Comparison of ENCODE assay signal across 9 mouse cellular contexts in genomic region chr11:44892814-44893521, GRCm38 (mm10).
DNase-seq lines count a peak whose midpoint lies in the region; ATAC-seq and TF ChIP-seq lines count a peak whose summit lies in the region.
"Had no signal": no experiment of that assay in that cellular context is flagged by ENCODE, and none has a peak within 500 bp of the region (broad histone marks: within the 10 kb centered on the region; RNA-seq: fewer than 3 reads in every experiment).

No protein-coding gene starts in this region.

- ATAC-seq in kidney, embryonic 14.5 days (ENCODE audit: low FRiP score, low TSS enrichment) = no peak
- ATAC-seq in heart, postnatal 0 days (ENCODE audit: insufficient read depth, low read depth) = no peak
- peak; percentile 66 for ATAC-seq in midbrain, postnatal 0 days (ENCODE audit: low FRiP score)
- no peak for ATAC-seq in erythroid progenitor cell, adult 5-6 weeks (replicated peaks; ENCODE audit: low FRiP score, poor library complexity, severe bottlenecking)
- ATAC-seq: Patski had no signal

- WGBS in kidney, embryonic 14.5 days = 78% methylated on average over 18 of the region's 18 CpGs
- 48% methylated on average over 18 of the region's 18 CpGs for WGBS in heart, postnatal 0 days
- WGBS in midbrain, postnatal 0 days = 25% methylated on average over 18 of the region's 18 CpGs

- H3K9me3 ChIP-seq in kidney, embryonic 14.5 days (ENCODE audit: control insufficient read depth, low read length) = no peaks in the 10 kb centered on the region
- H3K9me3 ChIP-seq in heart, postnatal 0 days (replicated peaks; ENCODE audit: control insufficient read depth, low read length) = no peaks in the 10 kb centered on the region
- H3K9me3 ChIP-seq in midbrain, postnatal 0 days (ENCODE audit: low read length) = no peaks in the 10 kb centered on the region

- no peak for TF ChIP-seq EP300 in heart, postnatal 0 days (IDR thresholded peaks at IDR 0.05; ENCODE audit: low read depth)

- H3K9ac ChIP-seq in kidney, embryonic 14.5 days (ENCODE audit: low read depth, low read length) = no peak overlapping the region
- H3K9ac ChIP-seq in heart, postnatal 0 days (replicated peaks; ENCODE audit: low read depth, low read length) = no peak overlapping the region
- H3K9ac ChIP-seq in midbrain, postnatal 0 days (replicated peaks; ENCODE audit: low read length, poor library complexity, severe bottlenecking) = no peak overlapping the region

- H3K4me1 ChIP-seq in kidney, embryonic 14.5 days (ENCODE audit: control insufficient read depth, insufficient read depth, low read length) = no peaks in the 10 kb centered on the region
- 0 out of 2 replicates have a peak, but pooled peaks cover 5% of the 10 kb centered on the region for H3K4me1 ChIP-seq in heart, postnatal 0 days (ENCODE audit: control insufficient read depth, insufficient read depth)
- H3K4me1 ChIP-seq in midbrain, postnatal 0 days (ENCODE audit: insufficient read depth, low read length) = no peaks in the 10 kb centered on the region

- H3K27ac ChIP-seq in kidney, embryonic 14.5 days (ENCODE audit: low read depth, low read length) = no peak overlapping the region
- H3K27ac ChIP-seq in heart, postnatal 0 days (ENCODE audit: low read depth) = peak overlapping the region; percentile 6; the same call in 1 of the 2 replicates
- no peak overlapping the region for H3K27ac ChIP-seq in midbrain, postnatal 0 days (ENCODE audit: low read depth, low read length)

- H3K27me3 ChIP-seq in kidney, embryonic 14.5 days (ENCODE audit: control insufficient read depth, insufficient read depth, low read length) = no peaks in the 10 kb centered on the region
- no peaks in the 10 kb centered on the region for H3K27me3 ChIP-seq in heart, postnatal 0 days (ENCODE audit: control insufficient read depth, insufficient read depth, low read length)
- H3K27me3 ChIP-seq in midbrain, postnatal 0 days (ENCODE audit: insufficient read depth, low read length) = no peaks in the 10 kb centered on the region
- H3K27me3 ChIP-seq: Patski had no signal

- H3K36me3 ChIP-seq in kidney, embryonic 14.5 days (ENCODE audit: control insufficient read depth, insufficient read depth, low read length) = no peaks in the 10 kb centered on the region
- no peaks in the 10 kb centered on the region for H3K36me3 ChIP-seq in heart, postnatal 0 days (replicated peaks; ENCODE audit: control insufficient read depth, insufficient read depth, low read length)
- H3K36me3 ChIP-seq in midbrain, postnatal 0 days (ENCODE audit: insufficient read depth, low read length) = no peaks in the 10 kb centered on the region

- no peak overlapping the region for H3K4me2 ChIP-seq in kidney, embryonic 14.5 days (replicated peaks; ENCODE audit: low read depth, low read length)
- H3K4me2 ChIP-seq in heart, postnatal 0 days (ENCODE audit: low read depth, low read length) = no peak overlapping the region; the same call in 1 of the 2 replicates
- H3K4me2 ChIP-seq in midbrain, postnatal 0 days (ENCODE audit: low read depth, low read length, poor library complexity, severe bottlenecking) = peak overlapping the region; percentile 26

- DNase-seq in kidney, adult 11 months = peak; percentile 15
- DNase-seq in heart, postnatal 0 days (ENCODE audit: low spot score) = no peak
- DNase-seq in liver = peak; percentile 34
- peak; percentile 66 for DNase-seq in midbrain, postnatal 0 days (ENCODE audit: low spot score)
- peak; percentile 75 to 79 for DNase-seq in thymus, postnatal 10 days (ENCODE audit: low spot score in 2 of 2)
- no peak for DNase-seq in layer of hippocampus, adult 9-11 months

- TF ChIP-seq CTCF in heart, postnatal 0 days (IDR thresholded peaks at IDR 0.05; ENCODE audit: low read depth) = no peak
- TF ChIP-seq CTCF in midbrain, postnatal 0 days (IDR thresholded peaks at IDR 0.05) = no peak

- no peak overlapping the region for H3K4me3 ChIP-seq in kidney, embryonic 14.5 days (ENCODE audit: low read length)
- H3K4me3 ChIP-seq in heart, postnatal 0 days (ENCODE audit: low read depth, low read length) = no peak overlapping the region
- peak overlapping the region; percentile 20; the same call in 1 of the 2 replicates for H3K4me3 ChIP-seq in midbrain, postnatal 0 days (ENCODE audit: low read depth, low read length)

Comparison
In these comparisons a context has a peak if more than half of its experiments do, and no peak if none do; other contexts are left out.
1. DNase-seq: peak in kidney, adult 11 months (single experiment), liver (single experiment), midbrain, postnatal 0 days (single experiment) and thymus, postnatal 10 days (2 of 2); none in heart, postnatal 0 days (single experiment) and layer of hippocampus, adult 9-11 months (single experiment).